Mouse (Mus musculus): ENCODE results near the gene Actr5. TPM values are rescaled to one million over a fixed set of nuclear protein-coding genes. Genes with fewer than 3 reads are reported as not detected.

Actr5 gene
- total RNA-seq, 2 experiments from 2014 or later: 11.0 to 11.9 TPM

DNA sequence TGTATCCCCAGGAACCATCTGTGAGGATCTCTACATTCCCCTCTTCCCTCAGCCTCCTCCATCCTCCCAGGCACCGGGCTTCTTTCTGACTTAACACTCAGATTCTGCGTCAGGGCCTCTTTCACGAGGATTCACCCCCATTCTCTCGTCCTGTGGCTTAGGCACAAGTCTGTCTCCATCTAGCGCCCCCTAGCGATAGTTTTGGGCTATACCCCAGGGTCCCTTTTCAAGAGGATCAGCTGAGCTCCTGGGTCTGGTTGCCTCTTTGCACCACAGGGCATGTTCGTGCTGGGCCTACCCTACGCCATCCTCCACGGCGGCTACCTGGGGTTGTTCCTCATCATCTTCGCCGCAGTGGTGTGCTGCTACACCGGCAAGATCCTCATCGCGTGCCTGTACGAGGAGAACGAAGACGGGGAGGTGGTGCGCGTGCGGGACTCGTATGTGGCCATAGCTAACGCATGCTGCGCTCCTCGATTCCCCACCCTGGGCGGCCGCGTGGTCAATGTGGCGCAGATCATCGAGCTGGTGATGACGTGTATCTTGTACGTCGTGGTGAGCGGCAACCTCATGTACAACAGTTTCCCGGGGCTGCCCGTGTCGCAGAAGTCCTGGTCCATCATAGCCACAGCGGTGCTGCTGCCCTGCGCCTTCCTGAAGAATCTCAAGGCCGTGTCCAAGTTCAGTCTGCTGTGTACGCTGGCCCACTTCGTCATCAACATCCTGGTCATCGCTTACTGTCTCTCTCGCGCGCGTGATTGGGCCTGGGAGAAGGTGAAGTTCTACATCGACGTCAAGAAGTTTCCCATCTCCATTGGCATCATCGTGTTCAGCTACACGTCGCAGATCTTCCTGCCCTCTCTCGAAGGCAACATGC lies 10.9 kb upstream of the Actr5 start:
- DNase-seq: peak; percentile 31 to 44

DNA sequence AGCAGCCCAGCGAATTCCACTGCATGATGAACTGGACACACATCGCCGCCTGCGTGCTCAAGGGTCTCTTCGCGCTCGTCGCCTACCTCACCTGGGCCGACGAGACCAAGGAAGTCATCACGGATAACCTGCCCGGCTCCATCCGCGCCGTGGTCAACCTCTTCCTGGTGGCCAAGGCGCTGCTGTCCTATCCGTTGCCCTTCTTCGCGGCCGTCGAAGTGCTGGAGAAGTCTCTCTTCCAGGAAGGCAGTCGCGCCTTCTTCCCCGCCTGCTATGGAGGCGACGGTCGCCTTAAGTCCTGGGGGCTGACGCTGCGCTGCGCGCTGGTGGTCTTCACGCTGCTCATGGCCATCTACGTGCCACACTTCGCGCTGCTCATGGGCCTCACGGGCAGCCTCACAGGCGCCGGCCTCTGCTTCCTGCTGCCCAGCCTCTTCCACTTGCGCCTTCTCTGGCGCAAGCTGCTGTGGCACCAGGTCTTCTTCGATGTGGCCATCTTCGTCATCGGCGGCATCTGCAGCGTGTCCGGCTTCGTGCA lies 10.2 kb upstream of the Actr5 start:
- DNase-seq: no peak

DNA sequence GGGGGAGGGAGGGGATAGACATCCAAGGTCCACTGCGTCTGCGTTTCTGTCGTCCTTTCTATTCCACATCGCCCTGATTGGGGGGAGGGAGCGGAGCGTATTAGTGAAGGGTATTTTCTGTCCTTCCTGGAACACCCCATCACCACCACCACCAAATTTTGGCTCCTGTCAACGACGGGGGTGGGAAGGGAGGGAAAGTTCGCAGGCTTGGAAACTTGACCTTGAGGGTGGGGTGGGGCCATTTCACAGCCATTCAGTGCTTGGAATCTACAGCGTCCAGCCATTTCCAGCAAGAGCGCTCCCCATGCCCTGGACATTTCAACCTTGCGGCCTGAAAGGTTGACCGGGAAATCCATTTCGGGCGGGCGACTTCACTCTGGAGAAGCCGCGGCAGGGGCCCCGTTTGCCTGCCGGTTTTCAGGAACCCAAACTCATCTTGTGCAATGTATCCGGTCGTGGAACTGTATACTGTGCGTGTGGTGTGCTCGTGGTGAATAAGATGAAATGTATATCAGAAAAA lies 9.5 kb upstream of the Actr5 start:
- no peak for DNase-seq

DNA sequence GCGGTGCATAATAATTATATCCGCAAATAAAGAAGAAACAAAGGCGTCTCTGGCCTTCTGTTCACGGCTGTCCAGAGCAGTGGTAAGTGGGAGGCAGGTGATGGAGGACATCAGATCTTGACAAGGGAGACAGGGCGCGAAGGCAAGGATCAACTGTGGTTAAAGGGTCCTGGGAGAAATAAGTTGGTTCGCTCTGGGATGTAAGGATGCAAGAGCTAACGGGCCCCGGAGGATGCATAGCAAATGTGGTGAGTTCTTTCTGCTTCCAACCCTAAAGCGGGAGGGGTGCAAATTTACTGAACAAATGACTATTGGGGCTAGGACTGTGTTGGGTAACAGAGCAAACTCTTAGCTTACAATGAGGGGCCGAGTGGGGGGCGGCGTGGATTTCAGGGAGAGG lies 9.0 kb upstream of the Actr5 start:
- no peak for DNase-seq

DNA sequence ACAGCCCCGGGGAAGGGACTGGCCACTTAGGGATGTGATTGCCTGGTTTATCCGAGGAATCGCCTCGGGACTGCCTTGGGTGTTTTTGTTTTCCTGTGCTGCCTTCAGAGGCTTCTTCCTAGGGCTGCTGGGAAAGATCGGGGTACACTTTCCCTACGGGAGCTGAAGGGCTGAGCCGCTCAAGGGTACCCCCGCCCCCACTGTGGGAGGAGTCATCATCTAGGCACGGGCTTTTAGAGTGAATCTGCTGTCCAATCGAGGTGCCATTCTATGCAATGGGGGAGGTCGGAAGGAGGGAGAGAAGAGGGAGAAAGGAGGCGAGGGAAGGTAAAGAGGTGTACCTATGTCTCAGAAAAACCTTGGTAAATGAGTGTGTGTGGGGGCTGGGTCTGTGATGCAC lies 8.4 kb upstream of the Actr5 start:
- peak in 1 of 2 experiments; percentile 17 for DNase-seq

DNA sequence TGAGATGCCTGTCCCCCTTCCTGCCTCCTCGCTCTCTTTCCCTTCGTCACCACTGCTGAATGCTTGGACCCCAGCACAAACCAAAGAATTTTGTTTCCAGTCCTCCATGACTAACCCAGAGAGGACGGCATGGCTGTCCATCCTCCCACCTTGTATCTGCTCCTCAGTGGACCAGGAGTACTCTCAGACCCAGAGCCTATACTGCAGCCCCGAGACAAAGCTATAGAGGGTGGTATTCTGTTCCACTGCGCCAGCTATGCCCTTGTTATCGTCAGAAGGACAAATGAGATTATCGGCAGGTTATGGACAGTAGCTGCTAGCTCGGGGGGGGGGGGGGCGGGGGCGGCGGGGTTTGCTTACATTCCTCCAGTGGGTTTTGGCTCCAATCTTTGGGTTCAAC lies 7.9 kb upstream of the Actr5 start:
- no peak for DNase-seq

DNA sequence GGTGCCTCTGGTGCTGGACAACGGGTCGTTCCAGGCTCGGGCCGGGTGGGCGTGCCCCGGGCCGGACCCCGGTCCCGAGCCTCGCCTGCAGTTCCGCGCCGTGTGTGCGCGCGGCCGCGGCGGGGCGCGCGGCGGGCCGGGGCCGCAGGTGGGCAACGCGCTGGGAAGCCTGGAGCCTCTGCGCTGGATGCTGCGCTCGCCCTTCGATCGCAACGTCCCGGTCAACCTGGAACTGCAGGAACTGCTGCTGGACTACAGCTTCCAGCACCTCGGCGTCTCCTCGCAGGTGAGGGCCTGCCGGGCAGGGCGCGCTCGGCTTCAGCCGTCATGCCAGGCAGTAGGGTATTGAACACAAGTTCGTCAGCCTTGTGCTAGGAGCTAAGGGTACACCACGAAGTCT lies 543 bp downstream of the Actr5 start:
- DNase-seq: peak; percentile 28 to 45

DNA sequence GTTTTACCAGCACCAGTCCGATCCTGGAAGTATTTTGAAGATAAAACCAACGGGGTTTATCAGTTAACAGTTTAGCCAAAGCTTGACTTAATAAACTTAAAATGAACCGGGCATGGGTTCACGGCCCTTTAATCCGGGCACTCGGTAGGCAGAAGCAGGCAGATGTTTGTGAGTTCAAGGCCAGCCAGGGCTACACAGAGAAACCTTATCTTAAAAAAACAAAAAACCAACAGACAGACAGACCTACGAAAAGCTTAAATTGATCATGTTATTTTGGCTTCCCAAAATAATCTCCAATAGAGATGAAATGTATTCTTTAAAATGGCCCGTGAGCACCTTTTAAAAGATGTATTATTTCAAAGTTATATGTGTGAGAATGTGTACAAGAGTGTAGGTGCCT lies 1.0 kb downstream of the Actr5 start:
- no peak for DNase-seq

DNA sequence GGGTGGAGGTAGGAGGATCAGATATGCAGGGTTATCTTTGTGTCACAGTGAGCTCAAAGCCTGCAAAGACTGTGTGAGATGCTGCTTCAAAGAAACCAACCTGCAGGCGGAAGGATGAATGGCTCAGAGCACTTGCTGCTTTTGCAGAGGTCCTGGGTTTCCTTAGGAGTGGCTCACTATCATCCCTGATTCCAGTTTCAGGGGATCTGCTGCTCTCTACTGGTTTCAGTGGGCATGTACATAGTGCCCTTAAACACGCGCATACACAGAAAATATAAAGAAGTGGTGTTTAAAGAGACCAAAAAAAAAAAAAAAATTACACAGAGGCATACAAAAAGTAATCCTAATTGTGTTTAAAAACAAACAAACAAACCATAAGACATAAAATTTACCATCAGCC lies 4.2 kb downstream of the Actr5 start:
- DNase-seq: no peak

DNA sequence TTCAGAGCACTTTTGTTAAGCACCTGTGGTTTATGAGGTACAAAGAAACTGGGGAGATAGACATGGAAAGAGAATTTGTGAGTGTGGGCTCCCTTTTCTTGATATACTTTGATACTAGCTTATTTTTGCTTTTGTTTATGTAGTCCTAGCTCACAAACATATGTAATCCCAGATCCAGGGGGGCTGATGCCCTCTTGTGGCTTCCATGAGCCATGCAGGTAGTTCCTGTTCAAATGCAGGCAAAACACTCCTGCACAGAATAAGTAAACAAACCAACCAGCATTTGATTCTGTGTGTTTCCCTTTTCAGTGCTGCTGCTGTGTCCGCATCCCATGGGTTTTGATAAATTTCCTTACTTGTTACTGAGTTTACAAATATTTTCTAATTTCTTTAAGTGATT lies 4.7 kb downstream of the Actr5 start:
- peak; percentile 33 to 42 for DNase-seq

DNA sequence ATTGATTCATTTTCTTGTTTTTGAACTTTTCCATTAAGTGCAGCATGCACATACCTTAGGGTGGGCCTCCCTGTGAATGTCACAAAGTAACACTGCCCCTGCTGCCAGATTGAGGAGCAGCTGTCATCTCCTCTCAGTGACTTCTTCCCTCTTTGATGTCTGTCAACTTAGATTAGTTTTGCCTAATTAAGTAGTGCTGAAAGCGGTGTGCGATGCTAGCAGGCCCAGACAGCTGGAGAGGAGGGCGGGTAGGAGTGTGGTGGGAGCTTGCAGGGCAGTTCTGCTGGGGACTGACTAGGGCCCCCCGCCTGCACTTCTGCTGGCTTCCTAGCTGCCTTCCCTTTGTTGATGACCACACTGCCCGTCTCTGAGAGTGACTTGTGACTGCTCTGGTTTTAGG lies 7.2 kb downstream of the Actr5 start:
- DNase-seq: no peak

DNA sequence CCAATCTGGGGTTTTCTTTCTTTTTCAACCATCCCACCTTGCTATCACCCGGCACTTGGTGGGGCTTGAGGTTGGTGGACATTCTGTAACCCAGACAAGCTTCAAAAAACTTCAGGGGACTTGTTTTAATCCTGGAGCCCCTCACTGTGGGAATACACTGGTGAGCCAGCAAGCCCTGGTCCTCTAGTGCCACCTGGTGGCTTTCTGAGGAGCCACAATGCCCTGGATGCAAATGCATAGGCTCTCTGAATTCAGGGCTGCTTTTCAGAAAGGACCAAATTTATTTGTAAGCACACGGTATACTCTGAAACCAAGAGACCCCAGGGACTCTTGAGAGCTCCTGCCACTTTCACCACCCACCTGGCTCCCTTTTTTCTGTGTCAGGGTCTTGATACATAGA lies 17.2 kb downstream of the Actr5 start:
- DNase-seq: peak; percentile 69 to 74

DNA sequence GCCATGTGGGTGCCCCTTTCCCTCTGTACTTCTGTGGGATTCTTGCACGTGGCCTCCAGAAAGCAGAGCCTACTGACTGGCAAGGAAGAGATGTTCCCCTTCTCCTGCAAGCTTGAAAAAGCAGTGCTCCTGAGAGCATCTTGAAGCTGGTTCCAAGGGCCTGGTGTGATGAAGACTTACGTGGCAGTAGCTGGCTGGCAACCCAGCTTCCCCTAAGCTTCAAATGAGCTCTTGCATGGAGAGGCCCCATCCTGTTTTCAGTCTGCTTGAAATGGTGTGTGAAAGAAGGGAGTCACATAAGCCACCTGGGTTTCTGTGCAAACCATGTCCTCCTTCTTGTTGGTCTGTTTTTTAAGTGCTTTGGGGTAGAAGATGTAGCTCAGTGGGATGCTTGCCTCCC lies 17.9 kb downstream of the Actr5 start:
- no peak for DNase-seq

DNA sequence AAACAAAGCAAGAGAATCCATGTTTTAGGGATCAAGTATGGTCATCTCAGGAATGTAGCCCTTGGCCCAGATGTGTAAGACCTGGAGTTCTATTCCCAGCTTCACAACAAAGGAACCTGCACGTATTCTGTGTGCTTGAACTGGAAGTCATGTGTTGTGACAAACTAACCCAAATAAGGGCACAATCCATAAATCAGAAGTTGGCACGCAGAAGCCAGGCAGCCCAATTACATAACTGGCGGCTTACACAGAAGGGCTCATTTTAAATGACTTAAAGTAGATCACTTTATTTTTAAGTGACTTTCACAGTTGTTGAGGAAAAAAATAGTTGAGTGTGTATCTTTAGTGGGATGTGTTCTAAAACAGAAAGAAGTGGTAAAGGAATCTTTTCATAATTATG lies 19.1 kb downstream of the Actr5 start:
- DNase-seq: peak in 1 of 2 experiments; percentile 22

DNA sequence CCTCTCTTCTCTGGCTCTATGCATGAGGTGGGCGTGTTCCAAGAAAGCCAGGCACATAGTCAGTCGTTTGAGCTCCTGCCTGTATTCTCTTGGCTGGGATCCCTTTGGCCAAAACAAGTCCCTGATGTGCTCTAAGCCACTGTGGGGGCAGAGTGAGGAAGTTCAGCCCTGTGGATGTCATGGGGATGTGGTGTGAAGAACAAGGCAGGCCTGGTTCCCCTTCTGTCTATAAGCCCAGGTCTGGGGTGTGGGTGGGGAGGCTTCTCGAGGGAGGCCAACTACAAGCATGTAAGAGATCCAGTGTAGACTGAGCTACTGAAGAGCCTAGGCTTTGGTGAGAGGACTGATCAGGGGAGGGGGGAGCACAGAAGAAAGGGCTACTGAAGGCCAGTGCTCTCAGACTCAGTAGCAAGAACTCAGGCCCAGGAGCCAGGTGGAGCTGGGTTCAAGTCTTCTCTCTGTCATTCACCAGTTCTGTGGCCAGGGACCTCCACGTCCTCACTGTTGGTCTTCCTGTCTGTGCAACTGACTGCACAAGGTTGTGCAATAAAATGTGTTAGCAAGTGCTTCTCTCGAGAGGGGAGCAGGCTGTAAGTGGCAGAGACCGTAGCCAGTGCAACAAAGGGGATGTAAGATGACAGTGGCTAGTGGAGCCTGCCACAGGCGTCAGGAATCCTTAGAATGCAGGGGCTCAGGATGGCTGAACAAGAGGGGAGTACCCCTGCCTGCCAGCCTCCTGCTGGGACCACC lies 26.6 kb downstream of the Actr5 start:
- DNase-seq: no peak

DNA sequence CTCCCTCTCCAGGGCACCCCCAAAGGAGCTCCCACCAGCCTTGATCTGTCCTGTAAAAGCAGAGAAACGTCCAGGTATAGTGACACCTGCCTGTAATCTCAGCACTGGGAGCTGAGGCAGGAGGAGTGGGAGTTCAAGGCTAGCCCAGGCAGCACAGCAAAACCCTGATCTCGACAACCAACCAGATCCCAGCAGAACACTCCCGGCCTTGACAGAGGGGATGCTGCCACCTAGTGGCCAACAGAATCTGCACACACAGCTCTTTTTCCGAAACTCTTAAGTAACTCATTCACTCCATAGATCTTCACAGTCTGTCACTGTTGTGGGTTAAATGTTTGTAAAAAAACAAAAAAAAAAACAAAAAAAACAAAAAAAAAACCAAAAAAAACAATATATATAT lies 28.3 kb downstream of the Actr5 start:
- peak; percentile 80 to 86 for DNase-seq

DNA sequence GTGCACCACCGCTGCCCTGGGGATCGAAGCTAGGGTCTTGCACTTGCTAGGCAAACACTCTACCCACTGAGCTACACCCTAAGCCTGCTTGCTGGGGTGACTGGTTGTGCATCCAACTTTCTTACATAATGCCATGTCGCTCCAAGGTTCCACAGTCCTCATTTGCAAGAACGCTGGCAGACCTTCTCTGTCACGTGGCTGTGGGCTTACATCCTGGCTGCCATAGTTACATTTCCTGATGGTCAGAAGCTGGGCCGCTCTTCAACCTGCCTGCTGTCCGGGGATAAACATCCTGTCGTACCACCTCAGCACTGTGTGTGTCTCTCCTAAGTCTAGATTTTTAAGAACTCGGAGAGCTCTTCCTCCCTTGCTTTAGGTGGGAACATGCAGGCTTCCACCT lies 30.0 kb downstream of the Actr5 start:
- DNase-seq: peak; percentile 54 to 64

DNA sequence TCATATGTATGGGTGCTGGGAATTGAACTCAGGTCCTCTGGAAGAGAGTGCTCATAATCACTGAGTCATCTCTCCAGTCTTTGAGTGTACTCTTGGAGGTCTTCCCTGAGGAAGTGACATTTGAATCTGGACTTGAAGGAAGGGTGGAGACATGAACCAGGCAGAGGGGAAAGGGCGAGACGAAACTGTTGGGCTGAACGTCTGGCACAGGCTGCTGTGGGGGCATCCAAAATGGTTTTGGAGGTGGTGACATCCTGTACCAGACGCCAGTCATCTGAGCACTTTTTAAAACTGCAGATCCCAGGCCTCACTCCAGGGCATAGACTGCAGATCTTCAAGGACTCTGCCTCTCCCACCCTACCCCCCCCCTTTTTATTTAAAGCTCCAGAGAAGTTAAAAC lies 31.1 kb downstream of the Actr5 start:
- DNase-seq: no peak

DNA sequence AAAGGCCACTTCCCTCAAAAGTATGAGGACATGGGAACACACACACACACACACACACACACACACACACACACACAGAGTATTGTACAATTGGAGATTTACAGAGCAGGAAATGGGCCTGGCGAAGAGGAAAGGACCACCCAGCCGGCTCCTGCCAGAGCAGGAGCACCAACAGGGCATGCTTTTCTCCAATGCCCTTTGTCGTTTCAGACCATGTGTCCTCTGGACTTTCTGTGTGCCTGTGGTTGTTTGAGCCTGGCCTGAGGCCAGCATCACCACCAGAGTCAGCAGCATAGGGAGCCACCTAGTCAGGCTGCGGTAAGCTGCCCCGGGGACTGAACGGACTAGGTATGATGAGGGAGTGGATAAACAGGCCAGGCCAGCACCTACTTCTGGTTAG lies 34.1 kb downstream of the Actr5 start:
- peak; percentile 69 to 71 for DNase-seq

DNA sequence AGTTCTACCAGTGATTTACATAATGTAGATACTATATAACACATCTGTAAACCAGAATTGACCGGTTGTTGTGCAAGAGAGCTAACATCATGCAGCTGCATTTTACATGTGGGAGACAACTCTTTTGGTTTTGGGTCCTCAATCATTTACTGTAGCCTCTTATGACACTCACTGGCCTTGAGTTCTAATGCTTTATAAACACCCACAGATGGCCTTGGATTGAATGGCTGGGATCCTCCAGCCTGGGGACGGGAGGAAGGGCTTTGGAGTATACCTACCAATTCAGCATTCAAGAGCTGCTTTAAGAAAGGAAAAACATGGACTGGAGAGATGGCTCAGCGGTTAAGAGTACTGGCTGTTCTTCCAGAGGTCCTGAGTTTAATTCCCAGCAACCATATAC lies 34.7 kb downstream of the Actr5 start:
- DNase-seq: peak; percentile 22 to 33

DNA sequence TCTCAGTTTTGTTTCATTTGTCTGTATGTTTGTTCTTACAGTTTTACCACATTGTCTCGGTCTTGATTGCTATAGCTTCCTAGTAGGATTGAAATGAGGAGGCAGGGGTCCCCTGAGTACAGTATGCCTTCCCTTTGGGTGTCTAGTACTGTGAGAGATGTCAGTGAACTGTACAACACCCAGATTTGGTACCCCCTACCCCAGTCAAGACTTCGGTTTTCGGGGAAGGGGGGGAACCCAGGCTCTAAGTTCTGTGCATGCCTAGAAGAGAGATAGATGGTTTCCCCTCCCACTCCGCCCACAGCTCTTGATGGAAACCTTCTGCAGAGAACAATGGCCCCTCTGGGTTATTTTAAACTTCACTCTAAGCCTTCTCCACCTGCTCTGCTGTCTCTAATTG lies 40.4 kb downstream of the Actr5 start, which contains the start of gene Ppp1r16b:
Gene Ppp1r16b (plus strand): TSS at position 301 of the 400 bp plus-strand sequence.
- no peak for DNase-seq

DNA sequence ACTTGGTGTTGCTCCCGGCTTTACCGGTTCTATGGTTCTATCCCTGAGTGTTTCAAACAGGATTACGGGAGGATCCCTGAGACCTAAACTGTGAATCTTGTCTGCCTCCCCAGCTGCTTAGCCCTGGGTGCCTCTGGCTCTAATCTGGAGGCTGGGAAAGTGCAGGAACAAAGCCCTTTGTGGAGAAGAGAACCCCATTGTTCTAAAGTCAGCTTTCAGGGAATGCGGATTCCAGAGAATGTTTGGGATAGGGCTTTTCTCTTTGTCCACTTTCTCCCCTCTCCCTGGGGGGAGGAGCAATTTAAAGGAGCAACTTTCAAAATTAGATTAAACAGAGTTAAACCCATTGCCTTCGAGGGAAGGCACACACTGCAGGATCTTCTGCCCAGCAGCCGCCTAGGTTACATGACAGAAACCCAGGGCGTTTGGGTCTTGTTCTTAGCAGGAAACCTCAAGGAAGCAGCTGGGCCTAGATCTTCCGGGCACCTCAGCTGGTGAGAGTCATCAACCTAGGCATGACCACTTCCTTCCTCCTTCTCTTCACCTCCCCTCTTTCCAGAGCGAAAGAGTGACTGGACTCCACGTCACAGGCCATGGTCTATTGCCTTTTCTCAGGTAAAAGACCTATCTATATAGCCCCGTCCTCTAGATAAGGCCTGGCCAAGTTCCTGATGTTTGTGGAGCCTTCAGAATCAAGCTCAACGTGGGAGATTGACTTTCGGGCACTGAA lies 41.5 kb downstream of the Actr5 start:
- DNase-seq: peak in 1 of 2 experiments; percentile 28
